Mouse (Mus musculus) right cerebral cortex, adult 18-20 months (tissue): ENCODE data around the gene C1ql1.
"Not testable (repeated sequence)": the region's sequence is repeated elsewhere in the genome, so short reads cannot be mapped to it uniquely, and the experiment has no call there.

ENCODE experiments used
- DNase-seq: peaks from one replicate; pipeline ENCODE4 v3.0.0; 2022; ENCODE audit warnings: mixed read lengths

The C1ql1 gene

GRCm38 (mm10) chr11:102946265-102946991 lies at the start of gene C1ql1:
Gene C1ql1, minus strand, starts transcription at chr11:102946688.
- DNase-seq = peak; percentile 62

GRCm38 (mm10) chr11:102994952-102995351 lies 48.5 kb upstream of the C1ql1 start:
- no peak for DNase-seq

GRCm38 (mm10) chr11:102993420-102994029 lies 47.0 kb upstream of the C1ql1 start:
- no peak for DNase-seq

- DNase-seq = peak; percentile 57
These were observed 46.5 kb upstream of the C1ql1 start for GRCm38 (mm10) chr11:102992940-102993339.

GRCm38 (mm10) chr11:102991681-102992080 lies 45.2 kb upstream of the C1ql1 start:
- DNase-seq = no peak

- peak; percentile 44 for DNase-seq
These were observed 43.7 kb upstream of the C1ql1 start for GRCm38 (mm10) chr11:102990152-102990663.

GRCm38 (mm10) chr11:102989641-102990151 lies 43.2 kb upstream of the C1ql1 start:
- DNase-seq = no peak

- no peak for DNase-seq
These were observed 38.7 kb upstream of the C1ql1 start for GRCm38 (mm10) chr11:102985160-102985559.

GRCm38 (mm10) chr11:102984615-102985014 lies 38.1 kb upstream of the C1ql1 start:
- no peak for DNase-seq

GRCm38 (mm10) chr11:102984086-102984485 lies 37.6 kb upstream of the C1ql1 start:
- no peak for DNase-seq

GRCm38 (mm10) chr11:102981151-102981890 lies 34.8 kb upstream of the C1ql1 start:
- no peak for DNase-seq

- DNase-seq = no peak
These were observed 31.7 kb upstream of the C1ql1 start for GRCm38 (mm10) chr11:102978052-102978666.

- not testable (repeated sequence) for DNase-seq
These were observed 29.5 kb upstream of the C1ql1 start for GRCm38 (mm10) chr11:102975966-102976365.

GRCm38 (mm10) chr11:102972326-102972725 lies 25.8 kb upstream of the C1ql1 start:
- DNase-seq = no peak

GRCm38 (mm10) chr11:102971604-102972003 lies 25.1 kb upstream of the C1ql1 start:
- no peak for DNase-seq

- no peak for DNase-seq
These were observed 18.1 kb upstream of the C1ql1 start for GRCm38 (mm10) chr11:102964547-102965091.

- no peak for DNase-seq
These were observed 17.5 kb upstream of the C1ql1 start for GRCm38 (mm10) chr11:102963855-102964546.

- no peak for DNase-seq
These were observed 16.9 kb upstream of the C1ql1 start for GRCm38 (mm10) chr11:102963246-102963854.

- DNase-seq = no peak
These were observed 16.4 kb upstream of the C1ql1 start for GRCm38 (mm10) chr11:102962861-102963245.

- DNase-seq = no peak
These were observed 14.6 kb upstream of the C1ql1 start for GRCm38 (mm10) chr11:102961082-102961481.

- DNase-seq = no peak
These were observed 12.4 kb upstream of the C1ql1 start for GRCm38 (mm10) chr11:102958870-102959269.
